Mouse (Mus musculus) embryonic fibroblast, embryonic 13.5 days (primary cell): ENCODE results near the gene 4931406P16Rik.

ENCODE experiments used
- CTCF ChIP-seq: IDR thresholded peaks from 2 replicates; pipeline ENCODE4 v1.5.1; 2011; ENCODE audit warnings: mild to moderate bottlenecking, control low read depth, low read length, moderate library complexity, borderline replicate concordance; ENCODE audit not compliant: insufficient read depth
- POLR2A ChIP-seq: IDR thresholded peaks from 2 replicates; pipeline ENCODE4 v1.6.1; 2011; ENCODE audit warnings: low read depth, mild to moderate bottlenecking, control low read depth, low read length, moderate library complexity

- TF ChIP-seq CTCF: no peak
- no peak for TF ChIP-seq POLR2A
Measured at GRCm38 (mm10) chr7:34319123-34319522, 5.8 kb upstream of the 4931406P16Rik start.
